Mouse (Mus musculus): ENCODE measurements around the gene Perp.

DNA sequence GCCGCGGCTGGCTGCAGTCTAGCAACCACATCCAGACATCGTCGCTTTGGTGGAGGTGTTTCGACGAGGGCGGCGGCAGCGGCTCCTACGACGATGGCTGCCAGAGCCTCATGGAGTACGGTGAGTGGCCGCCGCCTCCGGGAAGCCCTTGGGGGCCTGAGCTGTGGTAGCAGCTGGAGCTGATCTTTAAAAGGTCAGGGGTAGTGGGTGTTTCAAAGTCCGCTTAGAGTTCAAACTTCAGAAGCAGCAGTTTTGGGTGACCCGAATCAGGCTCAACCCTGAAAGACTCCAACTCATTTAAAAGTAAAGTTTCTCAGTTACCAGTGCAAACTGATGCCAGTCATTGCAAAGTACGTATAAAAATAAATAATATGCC is 455 bp downstream of the Perp start:
- no peak for TF ChIP-seq CTCF (IDR thresholded peaks at IDR 0.05; ENCODE audit: low read depth, low read length)
- 0 out of 2 replicates have a peak, but pooled peaks have one; percentile 9 for TF ChIP-seq POLR2A (IDR thresholded peaks at IDR 0.05; ENCODE audit: extremely low read depth, insufficient read depth, low read length)

Data from liver, adult 2 months (tissue).